Mouse (Mus musculus): ENCODE measurements around the gene Cyth4. TPM values are rescaled to one million over a fixed set of nuclear protein-coding genes. Genes with fewer than 3 reads are reported as not detected.

Gene Cyth4
- polyA plus RNA-seq, 1 experiment, result 398 TPM

DNA sequence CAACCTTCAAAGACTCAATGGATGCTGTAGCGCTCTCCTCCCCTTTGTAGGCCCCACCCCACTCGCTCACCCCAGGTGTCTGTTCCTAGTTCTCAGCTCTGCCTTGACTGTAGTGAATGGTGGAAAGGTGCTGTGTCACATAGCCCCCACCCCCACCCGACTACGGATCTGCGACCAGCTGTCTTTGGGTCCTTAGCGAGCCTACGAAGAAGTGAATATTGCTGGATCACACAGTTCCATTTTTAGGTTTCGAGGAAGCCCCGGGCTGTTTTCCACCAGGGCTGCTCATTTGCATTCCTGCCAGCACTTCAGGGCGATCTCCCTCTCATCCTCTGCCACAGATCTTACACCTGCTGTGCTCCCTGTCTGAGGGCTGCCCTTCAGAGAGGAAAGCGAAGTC is 13.5 kb upstream of the Cyth4 start:
- Histone ChIP-seq H3K4me3 (ENCODE audit: insufficient read depth, low read length) (no peak overlapping the region), H3K4me1 (ENCODE audit: control insufficient read depth, insufficient read depth, low read length) (peaks cover 26% of the 10 kb centered on the region), H3K27ac (ENCODE audit: insufficient read depth, low read depth, low read length) (no peak overlapping the region)
- TF ChIP-seq POLR2A (IDR thresholded peaks at IDR 0.05; ENCODE audit: borderline replicate concordance, low read depth, low read length) (no peak), CTCF (IDR thresholded peaks at IDR 0.05; ENCODE audit: low read depth, low read length) (no peak)

DNA sequence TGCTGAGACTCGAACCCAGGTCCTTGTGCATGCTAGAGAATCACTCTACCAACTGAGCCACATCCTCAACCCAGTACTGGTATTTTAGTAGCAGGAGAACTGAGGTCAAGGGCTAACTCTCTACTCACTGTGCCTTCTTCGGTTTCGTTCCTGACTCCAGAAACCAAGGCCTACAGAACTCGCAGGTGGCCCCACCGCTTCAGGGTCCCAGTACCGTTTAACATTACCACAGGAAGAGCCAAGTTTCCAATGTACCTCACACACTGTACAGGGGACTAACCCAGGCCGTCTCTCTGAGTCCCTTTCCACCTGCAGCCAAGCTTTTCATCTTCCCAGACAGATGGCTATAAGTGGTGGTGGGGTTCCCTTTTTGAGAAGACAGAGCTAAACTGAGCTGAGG is 11.4 kb upstream of the Cyth4 start:
- Histone ChIP-seq H3K27ac (ENCODE audit: insufficient read depth, low read depth, low read length) (no peak overlapping the region), H3K4me1 (ENCODE audit: control insufficient read depth, insufficient read depth, low read length) (peaks cover 33% of the 10 kb centered on the region)
- no peak for TF ChIP-seq CTCF (IDR thresholded peaks at IDR 0.05; ENCODE audit: low read depth, low read length)
- TF ChIP-seq POLR2A (IDR thresholded peaks at IDR 0.05; ENCODE audit: borderline replicate concordance, low read depth, low read length), result no peak

DNA sequence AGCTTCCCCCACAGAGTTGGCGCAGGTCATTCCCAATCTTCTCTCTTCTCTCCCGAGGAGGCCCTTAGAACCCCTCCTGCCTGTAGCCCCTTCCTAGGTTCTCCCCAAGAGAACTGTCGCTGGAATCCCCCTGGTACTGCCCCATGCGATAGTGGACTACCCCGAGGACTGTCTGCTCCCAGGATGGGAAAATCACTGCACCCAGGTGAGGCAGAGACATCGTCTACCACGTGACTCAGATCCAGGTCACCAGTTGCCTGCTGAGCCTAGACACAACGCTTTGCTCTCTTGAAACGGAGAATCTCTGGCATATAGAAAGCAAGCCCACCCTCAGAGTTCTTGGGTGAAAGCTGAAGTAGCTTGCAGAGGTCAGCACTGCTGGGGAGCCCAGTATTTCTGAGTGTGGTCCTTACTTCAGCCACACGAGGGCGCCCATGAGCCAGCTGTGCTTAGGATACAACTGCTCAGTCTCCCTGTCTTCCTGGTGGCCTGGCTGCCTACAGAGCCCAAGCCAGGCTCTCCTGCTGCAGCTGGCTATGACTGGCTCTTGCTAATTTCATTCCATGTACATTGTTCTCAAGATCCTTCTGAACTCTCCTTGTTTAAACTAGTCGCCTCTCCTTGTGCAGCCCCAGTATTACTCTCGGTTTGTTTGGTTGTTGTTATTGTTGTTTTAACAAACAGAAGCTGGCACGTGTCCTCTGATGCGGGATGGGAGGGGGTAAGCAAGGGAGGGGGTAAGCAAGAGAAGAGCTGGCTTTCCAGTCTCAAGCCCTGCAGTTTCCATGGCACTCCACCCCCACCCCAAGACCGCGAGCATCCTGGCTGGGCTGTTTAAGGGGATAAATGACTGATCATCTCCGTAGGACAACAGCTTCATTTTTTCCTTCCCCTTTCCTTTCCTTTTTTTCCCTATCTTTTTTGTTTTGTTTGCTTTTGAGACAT is 9.5 kb upstream of the Cyth4 start:
- TF ChIP-seq POLR2A (IDR thresholded peaks at IDR 0.05; ENCODE audit: borderline replicate concordance, low read depth, low read length), result no peak
- TF ChIP-seq CTCF (IDR thresholded peaks at IDR 0.05; ENCODE audit: low read depth, low read length), result peak; percentile 64
- Histone ChIP-seq H3K27ac (ENCODE audit: insufficient read depth, low read depth, low read length) (no peak overlapping the region), H3K4me1 (ENCODE audit: control insufficient read depth, insufficient read depth, low read length) (peaks cover 51% of the 10 kb centered on the region), H3K4me3 (ENCODE audit: insufficient read depth, low read length) (no peak overlapping the region)

More for the DNA sequence above, 11.4 kb upstream of the Cyth4 start:
- no peak overlapping the region for H3K4me3 ChIP-seq (ENCODE audit: insufficient read depth, low read length)

DNA sequence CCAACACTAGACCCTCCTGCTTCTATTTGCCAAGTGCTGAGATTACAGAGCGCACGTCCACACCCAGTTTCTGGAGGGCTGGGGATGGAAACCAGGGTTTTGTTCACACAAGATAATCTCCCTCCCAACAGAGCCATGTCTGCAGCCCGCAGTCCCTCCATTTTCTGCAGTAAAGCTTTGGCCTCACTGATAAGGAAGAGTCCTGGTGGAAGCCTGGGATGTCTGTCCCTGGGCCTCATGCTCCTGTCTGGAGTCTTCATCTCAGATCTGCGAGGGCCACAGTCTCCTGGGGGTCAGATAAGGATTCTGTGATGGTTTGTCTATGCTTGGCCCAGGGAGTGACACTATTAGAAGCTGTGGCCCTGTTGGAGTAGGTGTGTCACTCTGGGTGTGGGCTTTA is 8.8 kb upstream of the Cyth4 start:
- peak overlapping the region; percentile 72 for H3K27ac ChIP-seq (ENCODE audit: insufficient read depth, low read depth, low read length)
- no peak for TF ChIP-seq POLR2A (IDR thresholded peaks at IDR 0.05; ENCODE audit: borderline replicate concordance, low read depth, low read length)
- no peak for TF ChIP-seq CTCF (IDR thresholded peaks at IDR 0.05; ENCODE audit: low read depth, low read length)
- no peak overlapping the region for H3K4me3 ChIP-seq (ENCODE audit: insufficient read depth, low read length)
- H3K4me1 ChIP-seq (ENCODE audit: control insufficient read depth, insufficient read depth, low read length), result peaks cover 58% of the 10 kb centered on the region

DNA sequence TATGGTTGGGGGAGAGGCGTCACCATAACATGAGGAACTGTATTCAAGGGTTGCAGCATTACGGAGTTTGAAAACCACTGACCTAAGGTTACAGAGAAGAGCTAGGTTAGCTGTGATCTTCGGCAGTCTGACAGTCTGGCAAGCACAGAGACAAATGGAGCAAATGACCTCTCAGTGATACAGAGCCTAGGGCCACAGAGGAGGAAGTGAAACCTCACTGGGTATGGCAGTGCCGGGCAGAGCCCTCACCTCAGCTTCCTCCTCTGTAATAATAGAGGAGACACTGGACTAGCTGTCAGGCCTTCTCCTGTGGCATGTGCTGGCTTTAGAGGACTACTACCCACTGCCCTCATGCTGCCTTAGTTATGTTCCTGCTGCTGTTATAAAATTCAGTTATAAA is 7.9 kb upstream of the Cyth4 start:
- Histone ChIP-seq H3K4me1 (ENCODE audit: control insufficient read depth, insufficient read depth, low read length) (peaks cover 55% of the 10 kb centered on the region), H3K27ac (ENCODE audit: insufficient read depth, low read depth, low read length) (peak overlapping the region; percentile 86), H3K4me3 (ENCODE audit: insufficient read depth, low read length) (no peak overlapping the region)
- TF ChIP-seq POLR2A (IDR thresholded peaks at IDR 0.05; ENCODE audit: borderline replicate concordance, low read depth, low read length), result no peak
- no peak for TF ChIP-seq CTCF (IDR thresholded peaks at IDR 0.05; ENCODE audit: low read depth, low read length)

DNA sequence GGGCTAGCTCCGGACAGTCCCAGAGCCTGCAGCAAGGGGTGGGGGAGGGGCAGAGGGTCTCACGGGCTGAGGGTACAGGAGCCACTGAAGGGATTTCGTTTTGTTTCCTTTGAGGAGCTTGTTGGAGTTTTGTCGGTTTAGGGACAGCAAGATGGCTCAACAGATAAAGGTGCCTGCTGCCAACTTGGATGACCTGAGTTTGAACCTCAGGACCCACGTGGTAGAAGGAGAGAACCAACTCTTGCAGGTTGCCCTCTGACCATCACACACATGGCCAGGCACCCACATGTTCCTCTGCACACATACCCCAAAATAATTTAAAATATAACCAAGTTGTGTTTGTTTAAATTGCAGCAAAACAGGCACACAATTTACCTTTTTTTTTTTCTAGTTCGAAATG is 6.9 kb upstream of the Cyth4 start:
- TF ChIP-seq CTCF (IDR thresholded peaks at IDR 0.05; ENCODE audit: low read depth, low read length) (no peak), POLR2A (IDR thresholded peaks at IDR 0.05; ENCODE audit: borderline replicate concordance, low read depth, low read length) (no peak)
- peak overlapping the region; percentile 86 for H3K27ac ChIP-seq (ENCODE audit: insufficient read depth, low read depth, low read length)
- peaks cover 59% of the 10 kb centered on the region for H3K4me1 ChIP-seq (ENCODE audit: control insufficient read depth, insufficient read depth, low read length)
- no peak overlapping the region for H3K4me3 ChIP-seq (ENCODE audit: insufficient read depth, low read length)

DNA sequence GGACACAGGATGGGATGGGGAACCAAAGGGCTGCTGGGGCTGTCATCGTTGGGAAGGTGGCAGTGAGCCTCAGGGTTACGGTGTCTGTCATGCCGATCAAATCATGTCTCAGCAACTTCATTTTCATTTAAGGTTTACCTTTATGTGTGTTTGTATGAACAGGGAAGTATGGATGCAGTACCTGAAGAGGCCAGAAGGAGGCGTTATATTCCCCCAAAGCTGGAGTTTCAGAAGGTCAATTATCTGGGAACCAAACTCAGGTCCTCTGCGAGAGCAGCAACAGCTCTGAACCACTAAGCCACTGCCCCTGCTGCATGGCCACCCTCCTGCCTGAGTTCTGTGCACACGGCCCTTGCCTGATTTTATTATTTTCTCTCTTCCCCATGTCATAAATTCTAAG is 6.1 kb upstream of the Cyth4 start:
- Histone ChIP-seq H3K4me3 (ENCODE audit: insufficient read depth, low read length) (no peak overlapping the region), H3K27ac (ENCODE audit: insufficient read depth, low read depth, low read length) (no peak overlapping the region), H3K4me1 (ENCODE audit: control insufficient read depth, insufficient read depth, low read length) (peaks cover 67% of the 10 kb centered on the region)
- TF ChIP-seq CTCF (IDR thresholded peaks at IDR 0.05; ENCODE audit: low read depth, low read length), result peak; percentile 70
- no peak for TF ChIP-seq POLR2A (IDR thresholded peaks at IDR 0.05; ENCODE audit: borderline replicate concordance, low read depth, low read length)

DNA sequence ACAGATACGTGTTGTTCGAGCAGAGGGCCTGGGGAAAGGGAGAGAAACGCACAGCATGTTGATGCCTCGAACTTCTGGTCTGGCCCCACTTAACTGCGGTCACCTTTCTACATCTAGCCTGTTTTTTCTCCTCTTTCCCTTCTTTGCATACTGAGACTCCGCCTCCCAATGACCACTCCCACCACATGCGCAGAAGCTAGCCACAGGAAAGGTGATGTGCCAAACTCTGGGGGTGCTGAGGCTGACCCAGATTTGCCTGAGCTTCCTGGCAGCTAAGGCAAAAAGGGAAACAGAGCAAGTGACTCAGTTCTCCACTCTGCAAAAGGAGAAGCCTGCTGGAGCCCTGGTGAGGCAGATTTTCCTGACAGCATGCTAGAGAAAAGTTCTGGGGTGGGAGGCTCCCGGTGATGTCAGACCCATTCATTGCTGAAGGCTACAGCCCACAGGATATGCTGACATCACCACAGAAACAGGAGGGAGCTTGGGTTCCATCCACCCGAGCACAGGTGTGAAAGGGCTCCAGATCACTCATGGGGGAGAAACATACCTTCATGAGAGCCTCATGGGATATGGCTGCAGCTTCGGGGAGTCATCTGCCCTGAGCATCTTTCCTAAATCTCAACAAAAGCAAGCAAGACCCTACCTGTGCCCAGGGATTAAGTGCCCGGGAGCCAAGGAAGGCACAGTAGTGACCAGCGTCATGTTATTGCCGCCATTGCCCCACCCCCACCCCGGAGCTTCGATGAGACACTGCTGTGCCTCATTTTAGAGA is 5.0 kb upstream of the Cyth4 start:
- TF ChIP-seq POLR2A (IDR thresholded peaks at IDR 0.05; ENCODE audit: borderline replicate concordance, low read depth, low read length) (no peak), CTCF (IDR thresholded peaks at IDR 0.05; ENCODE audit: low read depth, low read length) (no peak)
- Histone ChIP-seq H3K4me1 (ENCODE audit: control insufficient read depth, insufficient read depth, low read length) (peaks cover 73% of the 10 kb centered on the region), H3K4me3 (ENCODE audit: insufficient read depth, low read length) (no peak overlapping the region), H3K27ac (ENCODE audit: insufficient read depth, low read depth, low read length) (peak overlapping the region; percentile 78)

DNA sequence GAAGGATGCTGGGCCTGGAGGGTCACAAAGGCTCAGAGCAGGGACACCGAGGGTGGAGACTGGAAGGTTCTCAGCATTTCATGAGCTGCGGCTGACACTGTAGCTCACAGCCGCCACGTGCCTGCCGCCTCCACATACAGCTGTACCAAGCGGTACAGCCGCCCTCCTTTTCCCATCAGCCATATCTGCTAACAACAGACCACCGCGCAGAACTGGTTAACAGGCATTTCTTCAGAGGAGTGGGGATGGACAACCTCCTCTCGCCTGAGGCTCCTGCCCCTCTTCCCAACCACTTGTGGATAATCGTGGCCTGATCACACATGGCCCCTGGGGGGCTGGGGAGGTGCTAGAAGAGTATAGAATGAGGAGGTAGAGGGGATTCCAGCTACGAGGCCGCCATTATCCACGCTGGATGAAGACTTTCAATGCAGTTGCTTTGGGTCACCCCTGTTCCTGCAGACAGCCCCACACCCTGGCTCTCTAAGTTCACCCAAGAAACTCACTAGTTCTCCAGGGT is 4.3 kb upstream of the Cyth4 start:
- TF ChIP-seq CTCF (IDR thresholded peaks at IDR 0.05; ENCODE audit: low read depth, low read length) (no peak), POLR2A (IDR thresholded peaks at IDR 0.05; ENCODE audit: borderline replicate concordance, low read depth, low read length) (no peak)
- Histone ChIP-seq H3K27ac (ENCODE audit: insufficient read depth, low read depth, low read length) (peak overlapping the region; percentile 78; the same call in 1 of the 2 replicates), H3K4me1 (ENCODE audit: control insufficient read depth, insufficient read depth, low read length) (peaks cover 70% of the 10 kb centered on the region), H3K4me3 (ENCODE audit: insufficient read depth, low read length) (no peak overlapping the region)
